Mouse (Mus musculus) R1 (cell line): ENCODE results near the gene Fam71e1.
A peak's percentile ranks its signal among the peaks of the same experiment; 100 is the strongest.

Experiments used
- DNase-seq: peaks from one replicate; pipeline ENCODE4 v3.0.0-alpha.2; 2018; ENCODE audit warnings: low read depth, low spot score

Fam71e1 gene

DNA sequence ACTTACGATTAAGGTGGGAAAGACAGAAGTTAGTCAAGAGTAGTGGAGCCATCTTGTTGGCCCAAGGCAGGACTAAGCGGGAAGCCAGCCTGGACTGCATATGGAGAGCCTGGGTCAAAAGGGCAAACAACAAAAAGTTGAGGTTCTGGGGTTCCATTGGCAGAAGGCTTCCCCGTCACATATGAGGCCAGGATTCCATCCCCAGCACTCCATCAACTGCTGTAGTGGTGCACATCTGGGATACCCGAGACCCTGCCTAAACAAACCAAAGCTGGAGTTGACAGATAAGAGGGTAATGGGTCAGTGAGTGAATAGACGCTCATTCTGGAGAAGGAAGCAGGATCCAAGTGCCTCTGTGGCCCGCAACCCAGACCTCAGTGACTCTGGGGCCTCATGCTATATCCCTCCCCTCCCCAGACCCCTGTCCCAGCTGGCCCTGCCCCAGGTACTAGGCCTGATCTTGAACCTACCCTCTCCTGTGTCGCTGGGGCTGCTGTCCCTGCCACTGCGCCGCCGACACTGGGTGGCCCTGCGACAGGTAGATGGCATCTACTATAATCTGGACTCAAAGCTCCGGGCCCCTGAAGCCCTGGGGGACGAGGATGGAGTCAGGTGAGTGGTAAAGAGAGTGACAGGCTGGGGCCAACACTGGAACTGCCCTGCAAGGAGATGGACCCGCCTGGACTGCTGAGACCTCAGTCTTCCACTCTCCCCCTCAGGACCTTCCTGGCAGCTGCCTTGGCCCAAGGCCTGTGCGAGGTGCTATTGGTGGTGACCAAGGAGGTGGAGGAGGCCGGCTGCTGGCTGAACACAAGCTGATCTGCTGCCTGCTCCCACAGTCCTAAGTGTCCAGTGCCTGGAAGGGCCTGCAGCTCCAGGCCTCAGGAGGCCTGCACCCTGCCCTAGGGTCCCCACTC lies 25.4 kb upstream of the Fam71e1 start:
- DNase-seq, result no peak

DNA sequence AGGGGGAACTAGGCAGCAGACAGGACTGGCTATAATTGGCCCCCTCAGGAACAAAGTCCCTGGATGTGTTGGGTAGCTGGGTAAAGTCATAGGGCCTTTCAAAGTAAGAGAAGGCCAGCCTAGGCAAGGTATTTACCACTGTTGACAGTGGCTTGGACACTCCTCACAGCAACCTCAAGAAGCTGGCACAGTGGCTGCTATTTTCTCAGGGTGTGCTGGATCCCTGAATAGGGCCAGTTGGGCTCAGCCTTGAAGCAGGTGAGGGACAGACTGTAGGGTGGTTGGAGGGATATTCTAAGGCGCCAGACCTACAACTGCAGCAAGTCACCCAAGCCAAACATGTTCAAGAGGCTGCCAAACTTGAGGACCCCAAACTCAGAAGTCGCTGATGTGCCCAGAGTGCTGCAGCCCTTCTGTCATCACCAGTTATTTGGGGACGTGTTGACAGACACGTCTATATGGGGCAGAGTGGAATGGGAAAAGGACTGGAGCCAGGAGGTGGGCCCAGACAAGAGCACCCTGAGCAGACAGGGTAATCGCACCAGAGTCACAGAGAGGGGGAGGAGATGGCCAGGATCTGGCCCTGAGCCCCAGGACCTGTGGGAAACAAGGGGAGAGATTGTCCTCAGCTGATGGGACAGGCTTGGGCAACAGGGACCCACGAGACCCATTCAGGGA lies 24.4 kb upstream of the Fam71e1 start:
- DNase-seq, result no peak

DNA sequence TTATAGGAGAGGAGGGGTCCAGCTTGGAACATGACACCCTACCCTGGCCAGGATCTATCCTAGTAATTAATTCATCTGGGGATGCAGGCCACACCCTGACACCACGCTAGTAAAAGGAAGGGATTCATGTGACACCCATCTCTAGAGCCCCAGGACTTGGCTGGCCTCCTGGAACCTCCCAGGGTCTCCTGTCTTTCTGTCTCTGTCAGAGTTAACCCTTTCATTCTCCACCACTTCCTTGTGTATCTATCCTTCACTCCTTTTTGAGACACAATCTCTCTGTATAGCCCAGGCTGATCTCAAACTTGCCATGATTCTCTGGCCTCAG lies 23.9 kb upstream of the Fam71e1 start:
- DNase-seq, result no peak

DNA sequence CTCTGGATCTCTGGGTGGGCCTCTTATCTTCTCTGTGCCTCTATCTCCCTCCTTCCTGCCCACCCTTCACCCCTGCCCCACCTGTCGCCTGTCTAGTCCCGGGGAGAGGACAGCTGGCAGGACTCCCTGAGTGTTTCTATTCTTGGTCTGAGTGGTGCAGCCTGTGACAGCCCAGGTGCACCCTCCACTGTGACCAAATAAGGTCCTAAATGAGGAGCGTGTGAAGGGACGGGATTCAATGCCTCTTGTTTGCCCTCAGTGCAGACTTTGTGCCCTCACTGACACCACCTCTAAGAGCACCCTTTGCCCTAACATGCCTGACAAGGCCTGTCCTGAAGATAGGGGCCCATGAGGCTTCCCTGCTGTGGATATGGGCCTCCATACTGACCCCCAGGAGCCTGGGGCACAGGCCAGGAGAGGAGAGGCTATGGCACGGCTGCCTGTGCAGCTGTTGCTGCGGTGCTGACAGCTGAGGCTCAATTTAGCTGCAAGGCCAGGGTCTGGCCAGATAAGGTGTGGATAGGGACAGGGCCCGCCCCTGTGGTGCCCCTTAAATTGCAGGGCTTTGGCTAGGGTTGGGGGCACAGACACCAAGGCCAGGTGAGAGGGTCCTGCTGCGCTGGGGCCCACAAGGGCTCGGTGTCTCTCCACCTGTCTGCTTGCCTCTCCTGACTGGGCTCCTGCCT lies 23.3 kb upstream of the Fam71e1 start:
- no peak for DNase-seq

DNA sequence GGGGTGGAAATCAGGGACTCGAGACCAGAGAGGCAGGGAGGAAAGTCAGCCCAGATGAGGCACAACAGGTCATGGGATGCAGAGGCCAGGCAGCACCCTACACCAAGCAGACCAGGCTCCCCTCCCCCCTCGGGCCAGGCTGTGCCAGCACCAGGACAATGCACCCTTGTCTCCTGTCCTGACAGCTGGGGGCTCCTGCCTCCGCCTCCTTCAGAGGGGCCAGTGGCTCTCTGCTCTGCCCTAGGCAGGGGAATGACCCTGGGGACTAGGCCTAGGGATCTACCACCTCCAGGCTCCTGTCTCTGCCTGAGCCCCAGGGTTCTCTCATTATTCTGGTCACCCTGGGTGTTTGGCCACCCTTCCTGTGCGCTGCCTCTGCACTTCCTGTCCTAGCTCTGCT lies 22.0 kb upstream of the Fam71e1 start:
- DNase-seq, result no peak

DNA sequence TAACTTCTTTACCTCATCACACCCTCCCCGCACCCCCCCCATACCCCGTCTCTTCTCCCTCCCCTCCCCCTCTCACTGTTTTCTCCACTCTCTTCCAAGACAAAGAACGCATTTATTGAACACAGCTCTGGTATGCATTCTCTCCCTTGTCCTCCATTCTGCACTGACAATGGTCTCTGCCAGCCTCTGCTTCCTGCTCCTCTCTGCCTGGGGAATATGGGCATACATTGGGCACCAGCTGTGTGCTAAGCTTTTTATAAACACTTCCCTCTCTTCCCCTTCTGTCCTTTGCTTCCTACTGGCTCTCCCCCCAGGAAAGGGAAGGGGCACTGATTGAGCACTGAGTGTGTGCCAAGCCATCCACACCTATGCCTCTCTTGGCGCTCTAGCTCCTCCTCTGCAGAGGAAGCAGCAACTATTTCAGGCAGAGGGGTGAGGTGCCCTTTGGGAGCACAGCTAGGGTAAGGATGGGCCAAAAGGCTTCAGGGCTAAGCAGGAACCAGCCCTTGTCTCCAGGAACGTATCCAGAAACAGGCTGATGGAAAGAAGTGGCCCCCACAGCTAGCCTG lies 21.3 kb upstream of the Fam71e1 start:
- no peak for DNase-seq

DNA sequence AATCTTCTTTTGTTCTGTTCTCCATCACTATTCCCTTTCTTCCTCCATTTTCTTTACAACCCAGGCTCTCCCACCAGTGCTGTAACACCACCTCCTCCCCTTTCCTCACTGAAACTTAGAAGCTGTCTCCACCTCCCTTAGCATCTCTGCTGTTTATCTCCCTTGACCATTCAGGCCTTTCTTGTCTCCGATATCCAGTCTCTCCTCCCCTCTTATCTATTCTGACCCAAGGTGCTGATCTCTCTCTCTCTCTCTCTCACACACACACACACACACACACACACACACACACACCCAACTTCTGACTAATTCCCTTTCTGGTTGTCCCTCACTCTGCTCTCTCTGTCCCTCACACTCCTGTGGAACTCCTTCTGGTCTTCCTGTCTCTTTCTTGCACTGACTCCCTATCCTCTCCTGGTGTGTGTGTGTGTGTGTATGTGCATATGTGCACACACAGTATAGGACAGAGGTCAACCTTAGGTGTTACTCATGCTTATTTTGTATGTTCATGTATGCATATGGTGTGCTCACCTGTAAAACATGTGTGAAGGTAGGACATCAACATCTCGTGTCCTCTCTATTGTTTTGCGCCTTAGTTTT lies 13.4 kb upstream of the Fam71e1 start:
- DNase-seq, result no peak

DNA sequence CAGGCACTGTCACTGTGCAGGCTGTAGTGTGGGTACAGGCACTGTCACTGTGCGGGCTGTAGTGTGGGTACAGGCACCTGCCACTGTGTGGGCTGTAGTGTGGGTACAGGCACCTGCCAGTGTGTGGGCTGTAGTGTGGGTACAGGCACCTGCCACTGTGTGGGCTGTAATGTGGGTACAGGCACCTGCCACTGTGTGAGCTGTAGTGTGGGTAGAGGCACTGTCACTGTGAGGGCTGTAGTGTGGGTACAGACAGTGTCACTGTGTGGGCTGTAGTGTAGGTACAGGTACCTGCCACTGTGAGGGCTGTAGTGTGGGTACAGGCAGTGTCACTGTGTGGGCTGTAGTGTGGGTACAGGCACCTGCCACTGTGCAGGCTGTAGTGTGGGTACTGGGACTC lies 12.3 kb upstream of the Fam71e1 start:
- DNase-seq, result no peak

DNA sequence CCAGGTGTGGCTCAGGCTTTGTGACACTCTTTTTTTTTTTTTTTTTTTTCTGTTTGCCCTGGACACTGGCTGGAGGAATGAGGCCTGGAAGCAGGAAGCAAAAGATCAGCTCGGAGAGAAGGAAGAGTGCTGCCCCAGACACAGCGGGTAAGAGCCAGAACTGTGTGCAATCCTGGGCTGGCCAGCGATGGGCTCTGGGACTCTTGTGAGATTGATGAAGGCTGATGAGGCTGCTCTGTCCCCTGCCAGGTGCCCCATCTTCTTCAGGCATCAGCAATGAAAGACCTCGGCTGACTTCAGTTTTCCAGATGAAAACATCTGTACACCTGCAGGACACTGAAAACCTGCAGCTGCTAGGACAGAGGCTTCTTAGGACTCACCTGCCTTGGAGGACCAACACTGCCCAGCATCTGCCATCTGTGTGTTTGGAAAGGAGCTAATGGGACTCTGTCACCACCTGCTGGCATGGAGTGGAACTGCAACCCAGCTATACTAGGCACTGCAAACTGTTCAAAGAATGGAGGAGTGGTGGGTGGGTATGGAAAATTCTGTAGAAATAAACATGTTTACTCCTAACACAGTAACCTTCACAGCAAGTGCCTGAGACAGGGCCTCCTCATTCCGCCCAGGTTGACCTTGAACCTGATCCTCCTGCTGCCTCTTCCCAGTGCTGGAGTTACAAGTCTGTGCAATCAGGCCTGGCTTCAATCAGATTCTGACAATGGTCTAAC lies 11.4 kb upstream of the Fam71e1 start:
- DNase-seq, result peak; percentile 88

DNA sequence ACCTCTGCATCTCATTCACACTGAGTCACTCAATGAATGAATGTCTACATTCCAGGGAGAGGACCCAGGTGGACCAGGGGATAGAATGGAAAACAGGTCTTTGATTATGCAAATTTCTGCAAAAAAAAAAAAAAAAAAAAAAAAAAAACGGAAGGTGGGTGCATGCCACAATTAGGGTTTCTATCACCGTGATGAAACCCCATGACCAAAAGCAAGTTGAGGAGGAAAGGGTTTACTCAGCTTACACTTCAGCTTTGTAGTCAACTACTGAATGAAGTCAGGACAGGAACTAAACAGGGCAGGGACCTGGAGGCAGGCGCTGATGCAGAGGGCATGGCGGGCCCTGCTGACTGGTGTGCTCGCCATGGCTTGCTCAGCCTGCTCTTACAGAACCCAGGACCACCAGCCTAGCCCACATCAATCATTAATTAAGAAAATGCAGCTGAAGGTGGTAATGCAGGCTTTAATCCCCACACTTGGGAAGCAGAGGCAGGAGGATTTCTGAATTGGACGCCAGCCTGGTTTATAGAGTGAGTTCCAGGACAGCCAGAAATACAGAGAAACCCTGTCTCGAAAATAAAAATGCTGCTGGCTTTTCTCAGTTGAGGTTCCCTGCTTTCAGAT lies 10.7 kb upstream of the Fam71e1 start:
- DNase-seq, result no peak

DNA sequence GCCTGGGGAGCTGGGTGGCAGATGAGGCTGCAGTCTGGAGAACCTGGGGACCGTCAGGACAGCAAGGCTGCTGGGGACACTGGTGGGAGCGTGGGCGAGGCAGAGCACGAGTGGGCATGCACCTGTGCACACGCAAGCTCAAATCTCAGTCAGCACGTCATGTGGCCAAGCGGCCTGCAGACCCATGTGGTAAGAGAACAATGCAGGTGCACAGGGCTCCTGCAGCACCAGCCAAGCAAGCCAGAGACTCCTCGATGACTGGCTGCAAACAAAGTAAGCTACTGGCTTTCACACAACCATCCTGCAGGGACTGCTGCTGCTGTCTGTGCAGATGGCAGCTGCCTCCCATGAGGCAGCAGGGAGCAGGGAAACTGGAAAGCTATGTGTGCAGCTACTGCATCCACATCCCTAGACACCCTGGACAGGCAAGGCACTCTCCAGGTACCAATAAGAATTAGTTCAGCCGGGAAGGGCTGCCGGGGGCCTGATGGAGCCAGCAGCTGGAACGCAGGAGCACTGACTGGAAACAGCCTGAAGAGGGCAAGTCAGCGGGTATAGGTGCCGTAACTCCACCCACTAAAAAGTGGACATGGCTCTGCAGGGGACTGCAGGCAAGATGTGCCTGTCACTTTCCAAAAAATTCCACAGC lies 9.3 kb upstream of the Fam71e1 start:
- no peak for DNase-seq

DNA sequence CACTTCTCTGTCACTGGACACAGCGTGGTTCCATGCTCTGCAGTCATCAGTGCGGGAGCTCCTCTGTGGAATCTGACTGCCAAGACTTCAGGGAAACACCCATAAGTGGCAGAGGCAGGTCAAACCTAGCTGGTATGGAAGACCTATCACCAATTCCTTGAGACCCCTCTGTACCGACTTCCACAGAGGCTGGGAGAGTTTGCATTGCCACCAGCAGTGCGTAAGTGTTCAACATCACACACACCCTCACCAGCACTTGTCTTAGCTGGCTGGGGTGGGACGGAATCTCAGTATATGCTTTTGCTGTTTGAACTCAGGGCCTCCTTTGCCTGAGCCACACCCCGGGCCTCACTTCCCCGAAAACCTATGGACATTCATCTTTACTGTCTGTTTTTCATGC lies 8.4 kb upstream of the Fam71e1 start:
- DNase-seq, result no peak

DNA sequence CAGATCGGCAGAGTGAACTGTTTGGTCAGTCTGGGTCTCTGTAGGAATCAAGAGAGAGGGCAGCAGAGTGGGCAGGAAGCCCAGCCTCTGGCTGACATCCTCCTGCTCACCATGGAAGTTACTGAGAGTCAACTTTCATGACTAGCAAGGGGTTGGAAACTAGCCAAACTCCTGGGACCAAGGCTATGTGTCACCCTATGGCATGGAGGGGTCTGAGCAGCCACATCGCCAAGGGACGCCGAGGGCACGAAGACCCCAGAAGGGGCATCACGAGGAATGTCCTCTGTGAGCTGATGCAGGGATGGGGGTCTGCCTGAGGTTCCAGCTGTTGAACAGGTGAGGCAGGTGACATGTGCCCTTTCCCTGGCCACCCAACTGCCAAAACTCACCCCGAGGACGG lies 7.8 kb upstream of the Fam71e1 start:
- DNase-seq, result no peak

DNA sequence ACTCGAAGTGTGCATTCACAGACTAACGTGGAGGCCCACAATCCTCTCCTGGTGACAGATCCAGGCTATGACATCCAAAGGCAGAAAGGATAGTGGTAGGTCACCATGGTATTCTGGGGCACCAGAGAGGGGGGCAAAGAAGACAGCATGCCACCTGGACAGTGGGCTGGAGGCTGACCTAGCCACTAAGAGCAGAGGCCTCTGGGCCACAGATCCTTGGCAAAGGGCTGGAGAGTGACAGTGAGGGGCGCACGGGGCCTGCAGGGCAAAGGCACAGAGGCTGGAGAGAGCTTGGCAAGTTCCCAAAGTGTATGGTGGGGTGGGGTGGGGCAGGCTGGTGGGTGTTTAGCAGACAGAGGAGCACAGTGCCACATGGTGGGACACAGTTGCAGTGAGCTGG lies 6.1 kb upstream of the Fam71e1 start:
- DNase-seq, result no peak

DNA sequence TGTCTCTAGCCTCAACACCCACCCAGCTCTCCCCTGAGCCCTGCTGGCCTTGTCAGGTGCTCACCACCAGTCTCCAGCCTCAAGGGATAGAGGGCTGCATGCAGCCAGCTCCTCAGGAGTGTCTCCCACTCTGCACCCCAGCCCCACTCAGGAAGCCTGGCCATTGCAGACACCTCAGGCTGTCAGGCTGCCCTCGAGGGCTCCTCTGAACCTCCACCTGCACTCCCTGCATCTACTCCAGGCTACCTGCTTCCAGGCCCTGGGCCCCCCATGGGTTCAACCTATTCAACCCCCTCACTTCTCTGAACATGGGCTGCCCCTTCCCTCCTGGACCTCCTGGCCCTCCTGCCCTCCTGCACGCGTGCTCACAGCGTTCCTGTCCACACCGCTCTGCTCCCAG lies 5.0 kb upstream of the Fam71e1 start:
- no peak for DNase-seq

DNA sequence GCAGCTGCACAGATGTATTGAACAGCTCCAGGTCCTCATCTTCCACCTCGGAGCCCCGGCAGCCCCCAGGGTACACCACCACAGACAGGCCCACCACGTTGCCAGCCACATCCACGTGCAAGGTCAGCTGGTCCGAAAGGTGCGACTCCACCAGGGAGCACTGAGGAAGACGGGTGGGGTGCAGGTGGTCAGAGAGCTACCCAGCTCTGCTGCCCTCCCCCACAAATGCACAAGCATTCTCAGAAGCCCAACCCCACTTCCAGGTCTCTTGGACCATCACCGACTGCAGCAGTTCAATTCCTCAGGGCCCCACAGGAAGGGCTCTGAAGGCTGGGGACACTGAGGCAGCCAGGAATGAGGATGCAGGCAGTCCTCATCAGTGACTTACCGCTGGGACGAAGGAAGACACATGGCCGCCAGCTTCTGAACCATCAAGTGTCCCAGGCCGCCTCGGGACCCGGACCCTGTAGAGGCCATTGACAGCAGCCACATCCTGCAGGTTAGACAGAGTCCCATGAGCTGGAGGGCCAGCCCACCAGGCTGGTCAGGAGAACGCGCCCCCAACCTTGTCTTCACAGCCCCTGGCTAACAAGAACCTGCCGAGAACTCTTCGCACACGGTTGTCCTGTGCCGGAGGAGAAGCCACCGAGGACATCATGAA lies 4.1 kb upstream of the Fam71e1 start:
- no peak for DNase-seq

DNA sequence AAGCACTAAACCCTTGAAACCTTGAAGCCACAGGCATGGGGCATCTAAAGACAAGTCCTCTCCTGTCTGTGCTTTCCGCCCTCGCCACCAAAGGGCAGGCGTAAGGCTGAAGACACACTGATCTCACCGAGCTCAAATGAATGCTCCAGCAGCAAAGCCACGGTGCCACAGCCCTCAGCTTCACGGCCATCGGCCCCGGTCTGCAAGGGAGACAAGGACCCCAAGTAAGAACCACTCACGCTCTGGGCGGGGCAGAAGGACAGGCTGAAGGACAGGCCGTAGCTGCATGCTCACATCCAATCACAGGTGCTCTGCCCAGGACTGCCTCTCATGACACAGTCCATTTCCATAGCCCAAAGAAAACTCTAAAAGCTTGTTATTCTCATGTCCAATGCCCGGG lies 1.7 kb upstream of the Fam71e1 start:
- DNase-seq, result no peak

DNA sequence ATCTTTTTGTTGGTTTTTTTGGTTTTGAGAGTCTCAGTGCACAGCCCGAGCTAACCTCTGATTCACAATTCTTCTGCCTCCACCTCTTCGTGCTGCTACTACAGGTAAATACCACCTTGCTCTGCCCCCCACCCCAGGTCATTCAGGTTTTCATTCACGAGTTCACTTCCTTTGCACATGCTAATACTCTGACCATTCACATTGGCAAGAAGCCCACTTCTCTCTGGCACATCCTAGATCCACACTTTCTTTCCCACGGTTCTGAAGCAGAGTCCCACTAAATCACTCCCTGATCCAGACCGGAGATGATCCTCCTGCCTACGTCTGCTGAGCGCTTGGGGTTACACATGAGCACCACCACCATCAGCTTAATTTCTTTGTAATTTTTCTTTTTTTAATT lies 1.3 kb upstream of the Fam71e1 start:
- DNase-seq, result no peak

DNA sequence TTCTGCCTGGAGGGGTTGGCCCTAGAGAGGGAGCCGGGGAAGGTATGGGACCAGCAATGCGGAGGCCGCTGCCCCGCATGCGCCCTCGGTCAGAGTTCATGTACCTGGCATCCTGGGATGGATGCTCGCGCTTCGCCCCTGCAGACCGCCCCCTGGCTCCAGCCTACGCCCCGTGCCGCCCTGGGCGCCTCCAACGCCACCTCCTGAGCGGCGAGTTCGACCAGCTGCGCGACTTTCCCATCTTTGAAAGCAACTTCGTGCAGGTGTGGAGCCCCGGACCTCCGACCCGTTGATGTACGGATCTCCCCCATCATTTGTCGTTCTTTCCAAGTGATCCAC lies 359 bp downstream of the Fam71e1 start:
- DNase-seq, result no peak
